In genomic region chr6:79631683-79632082, GRCm38 (mm10) we compare ENCODE assay signal across 8 mouse cellular contexts.
DNase-seq lines count a peak whose midpoint lies in the region.

No protein-coding gene starts in this region.

- DNase-seq in B cell, adult 2 months = peak; percentile 13 to 26
- DNase-seq in cerebellum, adult 9-10 months = peak; percentile 22
- DNase-seq in heart, adult 9 months (ENCODE audit: low spot score in 2 of 2) = peak; percentile 32 to 46
- DNase-seq in kidney, adult 8-10 months = peak; percentile 1 to 4
- peak; percentile 3 for DNase-seq in layer of hippocampus, adult 9-10 months (ENCODE audit: low spot score)
- DNase-seq in lung, postnatal 25 days (ENCODE audit: low spot score) = peak; percentile 30
- DNase-seq in spleen, postnatal 10 days (ENCODE audit: low spot score in 2 of 2) = peak; percentile 7 to 13
- peak; percentile 9 to 30 for DNase-seq in thymus, postnatal 10 days (ENCODE audit: low spot score in 2 of 2)

Comparison
In these comparisons a context has a peak if more than half of its experiments do, and no peak if none do; other contexts are left out.
1. Peak in every context shown above with its lines: DNase-seq.